Mouse (Mus musculus): Measurements from ENCODE around the gene Gm2310. TPM values are rescaled to one million over a fixed set of nuclear protein-coding genes. Genes with fewer than 3 reads are reported as not detected.
A peak's percentile ranks its signal among the peaks of the same experiment; 100 is the strongest.
"Not testable (repeated sequence)": the region's sequence is repeated elsewhere in the genome, so short reads cannot be mapped to it uniquely, and the experiment has no call there.

Gene Gm2310
- total RNA-seq (2014; fragmentation: Nextera tagmentation) (not detected in 2 replicates), total RNA-seq (2017) (not detected in 2 replicates)

DNA sequence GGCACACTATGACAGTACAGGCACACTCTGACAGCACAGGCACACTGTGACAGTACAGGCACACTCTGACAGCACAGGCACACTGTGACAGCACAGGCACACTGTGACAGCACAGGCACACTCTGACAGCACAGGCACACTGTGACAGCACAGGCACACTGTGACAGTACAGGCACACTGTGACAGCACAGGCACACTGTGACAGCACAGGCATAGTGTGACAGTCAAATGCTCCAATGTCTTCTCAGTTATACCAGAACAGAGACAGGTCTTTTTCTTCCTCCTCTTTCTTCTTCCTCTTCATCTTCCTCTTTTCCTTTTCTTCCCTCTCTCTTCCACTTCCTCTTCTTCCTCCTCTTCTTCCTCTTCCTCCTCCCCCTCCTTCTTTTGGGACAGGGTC, at the start of gene Gm2310:
Gene Gm2310 (minus strand): TSS at position 101 of the 400 bp plus-strand sequence.
- ATAC-seq (replicated peaks; ENCODE audit: poor library complexity, severe bottlenecking): not testable (repeated sequence)

DNA sequence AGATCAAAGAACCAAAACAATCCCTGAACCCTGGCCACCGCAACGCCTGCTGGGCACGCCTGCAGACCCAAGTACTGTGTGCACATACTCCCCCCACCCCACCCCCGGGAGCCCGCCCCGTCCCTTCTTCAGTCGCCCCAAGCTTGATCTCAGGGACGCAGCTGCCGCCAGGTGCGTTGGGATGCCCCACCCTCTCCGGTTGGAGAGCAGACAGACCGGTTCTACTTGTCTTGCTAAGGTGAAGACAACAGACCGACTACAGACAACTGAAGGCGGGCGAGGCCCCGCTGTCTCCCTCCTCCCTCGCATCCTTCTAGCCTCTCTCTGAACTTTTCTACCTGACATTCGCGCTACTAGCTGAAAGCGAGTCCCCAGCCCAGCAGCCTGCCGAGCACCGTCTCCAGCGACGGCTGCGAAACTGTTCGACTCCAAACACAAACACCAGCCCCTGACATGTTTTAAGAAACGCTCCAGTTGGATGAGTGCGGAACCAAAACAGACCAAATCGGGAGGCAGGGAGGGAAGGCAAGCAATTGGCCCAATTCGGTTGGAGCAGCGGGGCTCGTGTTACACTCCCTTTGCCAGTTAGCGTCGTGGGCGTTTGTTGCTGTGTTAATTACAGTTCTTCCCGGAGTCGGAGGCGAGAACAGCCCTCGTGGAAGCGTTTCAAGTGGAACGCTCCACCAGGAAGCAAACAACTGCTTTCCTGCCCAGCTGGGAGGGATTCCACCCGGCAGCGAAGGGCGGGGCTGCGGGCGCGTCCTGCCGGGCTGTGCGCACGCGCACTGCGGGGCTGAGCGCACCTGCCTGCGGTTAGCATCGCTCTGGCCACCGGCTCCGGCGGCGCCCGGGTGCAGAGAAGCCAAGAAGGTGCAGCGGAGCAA, 49.1 kb upstream of the Gm2310 start:
- ATAC-seq (replicated peaks; ENCODE audit: poor library complexity, severe bottlenecking): peak; percentile 68

DNA sequence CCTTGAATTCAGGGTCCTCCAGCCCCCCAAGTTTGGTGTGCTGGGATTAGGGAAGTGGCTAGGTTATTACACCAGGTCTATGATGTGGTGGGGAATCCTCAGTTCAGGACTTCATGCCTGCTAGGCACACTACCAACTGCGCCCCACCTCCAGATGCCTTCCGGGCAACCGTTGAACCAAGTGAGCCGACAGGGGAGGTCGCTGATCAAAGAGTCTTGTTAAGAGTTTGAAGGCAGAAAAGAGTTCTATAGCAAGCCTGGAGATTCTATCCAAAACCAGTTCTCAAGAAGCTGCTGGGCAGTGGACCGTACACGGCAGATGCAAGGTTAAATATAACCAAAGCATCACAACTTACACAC, 48.5 kb upstream of the Gm2310 start:
- ATAC-seq (replicated peaks; ENCODE audit: poor library complexity, severe bottlenecking): peak; percentile 64

DNA sequence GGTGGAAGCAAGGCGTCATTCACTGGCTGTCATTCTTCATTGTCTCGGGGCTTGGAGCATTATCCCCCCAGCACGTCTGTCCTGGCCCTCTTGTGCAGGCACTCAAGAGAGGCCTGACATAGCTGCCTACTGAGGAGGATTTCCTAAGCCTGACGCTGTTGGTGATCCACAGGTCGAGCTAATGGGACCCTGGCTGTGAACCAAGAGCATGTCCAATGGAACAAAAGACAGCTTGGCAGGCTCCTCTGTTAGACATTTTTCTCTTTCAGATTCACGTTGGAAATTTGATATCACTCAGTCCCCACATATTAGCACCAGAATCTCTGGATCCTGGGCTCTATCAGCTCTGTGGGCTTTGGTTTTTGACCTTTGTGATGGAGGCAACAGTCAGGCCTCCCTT, 45.7 kb upstream of the Gm2310 start:
- no peak for ATAC-seq (replicated peaks; ENCODE audit: poor library complexity, severe bottlenecking)

DNA sequence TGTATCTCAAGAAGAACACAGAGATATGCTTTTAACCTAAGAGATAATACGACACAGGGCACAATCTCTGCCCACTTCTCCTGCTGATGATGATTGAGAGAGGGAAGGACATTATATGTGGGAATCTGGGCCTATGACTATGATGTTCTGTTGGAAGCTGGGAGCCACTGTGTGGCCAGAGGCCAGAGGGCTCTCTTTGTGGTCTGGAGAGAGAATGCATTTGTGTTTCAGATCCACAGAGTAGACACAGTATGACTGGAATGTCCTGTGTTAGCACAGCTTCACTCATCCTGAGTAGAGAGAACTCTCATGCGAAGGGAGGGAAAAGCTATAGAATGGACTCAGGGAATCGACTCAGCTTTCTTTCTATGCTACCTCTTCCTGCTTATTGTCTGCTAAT, 44.6 kb upstream of the Gm2310 start:
- ATAC-seq (replicated peaks; ENCODE audit: poor library complexity, severe bottlenecking): no peak

DNA sequence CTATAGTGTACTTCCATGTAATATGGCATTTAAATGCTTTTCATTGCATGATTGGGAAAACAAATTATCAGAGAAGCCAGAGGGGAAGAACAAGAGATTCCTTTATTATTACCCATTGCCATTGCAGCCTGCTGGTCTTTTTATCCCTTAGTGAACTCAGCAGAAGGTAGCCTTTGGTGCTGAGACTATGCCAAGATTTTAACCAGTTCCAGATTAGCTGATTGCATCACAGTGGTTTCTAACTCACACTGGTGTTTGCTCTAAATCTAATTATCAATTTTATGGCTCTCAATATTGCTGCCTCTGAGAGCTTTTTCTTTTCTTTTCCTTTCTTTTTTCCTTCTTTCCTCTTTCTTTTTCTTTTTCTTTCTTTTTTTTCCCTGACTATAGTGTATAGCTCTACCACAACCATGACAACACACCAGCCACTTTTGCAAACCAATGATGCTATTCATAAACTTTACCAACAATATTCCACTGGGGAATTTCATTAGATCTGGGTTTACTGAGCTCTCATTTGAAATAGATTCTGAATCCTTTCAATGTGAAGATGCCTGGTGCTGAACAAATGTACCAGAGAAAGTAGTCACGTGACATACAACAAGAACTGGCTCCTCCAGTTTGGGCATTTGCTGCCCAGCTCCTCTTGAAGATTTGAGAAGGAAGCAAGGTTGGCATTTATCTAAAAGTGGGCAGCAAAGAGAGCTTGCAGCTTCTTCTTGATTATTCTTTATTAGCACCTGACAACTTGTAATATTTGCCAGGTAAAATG, 43.9 kb upstream of the Gm2310 start:
- no peak for ATAC-seq (replicated peaks; ENCODE audit: poor library complexity, severe bottlenecking)

DNA sequence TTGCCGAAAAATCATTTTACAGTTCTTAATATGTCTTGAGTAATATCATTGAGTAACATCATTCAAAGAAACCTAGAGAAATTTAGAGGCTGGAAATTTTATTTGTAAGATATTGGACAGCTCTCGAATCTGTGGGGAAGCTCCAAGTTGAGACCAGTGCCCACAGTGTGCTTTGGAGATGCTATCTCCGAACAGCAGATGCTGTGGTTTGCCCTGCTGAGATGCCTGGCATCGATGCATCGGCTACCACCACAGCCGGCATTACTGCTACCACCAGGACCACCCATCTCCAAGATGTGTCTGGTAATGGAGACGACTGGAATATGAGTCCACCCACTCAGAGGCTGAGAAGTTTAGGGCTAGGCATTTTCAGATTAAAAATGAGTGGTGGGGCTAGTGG, 43.0 kb upstream of the Gm2310 start:
- ATAC-seq (replicated peaks; ENCODE audit: poor library complexity, severe bottlenecking): peak; percentile 44; the same call in 1 of the 2 replicates

DNA sequence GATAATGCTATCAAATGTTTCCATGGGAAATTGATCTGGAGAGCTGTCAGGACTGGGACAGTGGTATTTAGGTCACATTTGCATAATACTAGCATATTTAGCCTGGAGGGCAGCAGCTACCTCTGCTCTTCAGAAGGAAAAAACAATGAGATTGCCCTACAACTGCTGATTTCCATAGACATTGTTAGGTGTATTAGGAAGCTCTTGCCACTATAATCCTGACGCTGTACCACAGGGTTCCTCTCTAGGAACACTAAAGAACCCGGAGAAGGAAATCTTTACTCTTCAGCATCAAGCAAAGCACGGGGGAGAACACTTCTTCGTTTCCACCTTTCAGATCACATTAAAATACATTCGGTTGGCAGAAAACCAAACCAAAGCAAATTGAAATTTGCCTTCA, 11.4 kb upstream of the Gm2310 start:
- ATAC-seq (replicated peaks; ENCODE audit: poor library complexity, severe bottlenecking): no peak

DNA sequence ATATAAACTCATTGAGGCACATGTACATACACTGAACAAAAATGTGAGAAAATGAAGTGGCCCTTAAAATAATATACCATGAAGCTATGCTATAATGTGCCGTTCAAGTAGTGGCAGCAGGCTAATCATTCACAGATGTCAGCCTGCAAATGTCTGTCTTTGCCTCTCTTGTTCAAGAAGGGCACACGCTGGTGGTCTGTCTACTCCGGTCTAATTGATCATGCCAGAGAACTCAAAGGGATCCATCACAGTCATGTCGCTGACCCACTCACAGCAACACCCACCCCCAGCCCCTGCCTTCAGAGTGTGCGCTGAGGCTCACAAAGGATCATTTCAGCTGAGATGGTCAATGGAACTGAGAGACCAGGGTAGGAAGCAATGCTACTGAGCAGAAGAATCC, 6.8 kb downstream of the Gm2310 start:
- ATAC-seq (replicated peaks; ENCODE audit: poor library complexity, severe bottlenecking): no peak

DNA sequence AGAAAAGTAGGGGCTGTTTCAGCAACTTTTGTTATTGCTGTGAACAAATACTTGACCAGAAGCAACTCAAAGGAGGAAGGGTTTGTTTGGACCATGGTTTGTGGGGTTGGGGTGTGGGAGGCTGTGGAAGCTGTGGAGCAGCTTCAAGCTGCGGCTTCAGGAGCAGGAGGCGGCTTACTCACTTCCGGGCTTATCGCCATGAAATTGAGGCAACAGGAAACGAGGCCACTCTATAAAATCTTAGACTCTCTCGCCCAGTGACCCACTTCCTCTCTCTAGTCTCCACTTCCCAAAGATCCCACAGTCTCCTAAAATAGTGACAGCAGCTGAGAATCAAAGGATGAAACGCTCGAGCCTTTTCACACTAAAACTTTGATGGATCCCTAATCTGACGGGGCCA, 7.9 kb downstream of the Gm2310 start:
- ATAC-seq (replicated peaks; ENCODE audit: poor library complexity, severe bottlenecking): peak; percentile 99

DNA sequence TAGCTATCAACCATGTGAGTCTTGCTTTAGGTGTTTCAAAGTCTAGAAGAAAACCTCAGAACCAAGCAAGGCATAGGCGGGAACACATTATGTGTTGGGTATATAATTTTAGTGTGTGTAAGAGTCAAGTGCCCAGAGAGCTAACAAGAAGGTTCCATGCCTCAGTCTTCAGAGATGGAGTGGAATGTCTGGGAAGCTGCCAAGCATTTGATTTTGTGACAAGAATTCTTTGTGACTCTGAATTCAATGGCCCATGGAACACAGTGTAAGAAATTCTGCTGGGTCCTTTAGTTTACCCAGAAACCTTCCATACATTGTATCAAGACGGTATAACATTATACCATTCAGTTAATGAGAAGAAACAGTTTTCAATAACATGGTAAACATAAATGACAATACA, 17.3 kb downstream of the Gm2310 start:
- ATAC-seq (replicated peaks; ENCODE audit: poor library complexity, severe bottlenecking): no peak

DNA sequence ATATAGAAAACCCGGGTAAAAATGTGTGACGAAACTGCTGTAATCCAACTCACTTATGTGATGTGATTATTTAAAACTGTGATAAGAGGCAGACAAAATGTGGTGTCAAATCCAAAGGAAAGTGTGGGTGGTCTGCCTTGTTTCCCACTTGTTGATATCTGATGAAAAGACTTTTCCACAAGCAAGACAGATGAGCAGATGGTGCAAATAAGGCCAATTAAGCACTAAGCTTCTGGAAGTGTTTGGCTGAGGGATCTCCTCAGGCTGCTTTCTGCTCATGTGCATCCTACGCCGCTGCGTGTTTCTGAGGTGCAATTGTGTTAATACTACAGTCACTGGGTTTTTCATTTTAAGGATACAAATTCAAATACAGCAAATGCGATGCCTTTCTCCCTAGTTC, 34.5 kb downstream of the Gm2310 start:
- ATAC-seq (replicated peaks; ENCODE audit: poor library complexity, severe bottlenecking): no peak

DNA sequence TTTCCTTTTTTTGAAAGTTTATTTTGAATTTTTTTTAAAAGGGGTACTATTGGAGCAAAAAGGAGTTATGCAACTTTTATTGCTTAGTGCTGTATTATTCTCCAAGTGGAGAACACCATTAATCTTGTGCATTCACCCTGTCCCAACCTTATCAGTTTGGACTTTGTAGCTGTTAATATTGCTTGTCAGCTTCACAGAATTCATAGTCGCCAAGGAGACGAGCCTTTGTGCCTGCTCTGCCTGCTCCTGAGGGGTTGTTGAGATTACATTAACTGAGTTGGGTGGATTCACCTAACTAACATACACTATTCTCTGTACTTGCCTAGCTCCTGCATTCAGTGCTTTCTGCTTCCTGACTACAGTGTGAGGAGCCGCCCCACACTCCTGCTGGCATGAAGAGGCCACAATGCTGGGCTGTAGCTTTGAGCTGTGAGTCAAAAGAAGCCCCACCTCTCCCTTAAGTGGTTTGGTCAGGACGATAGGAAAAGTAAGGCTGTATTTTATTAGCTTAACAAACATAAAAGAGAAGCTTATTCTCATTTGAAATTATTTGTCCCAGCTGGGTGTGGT, 50.7 kb downstream of the Gm2310 start:
- no peak for ATAC-seq (replicated peaks; ENCODE audit: poor library complexity, severe bottlenecking)

Other genes with a start within 250 kb of the Gm2310 start
- 55.1 and 55.8 TPM in 2 replicates for gene Nipbl, start 75.5 kb downstream of the Gm2310 start, total RNA-seq (2014; fragmentation: Nextera tagmentation)
- gene Nipbl, start 75.5 kb downstream of the Gm2310 start, total RNA-seq (2017): 46.2 and 52.3 TPM in 2 replicates
- gene Slc1a3, start 190.8 kb upstream of the Gm2310 start, total RNA-seq (2014; fragmentation: Nextera tagmentation): not detected in 2 replicates
- gene Slc1a3, start 190.8 kb upstream of the Gm2310 start, total RNA-seq (2017): 1.5 TPM in 1 of 2 replicates, not detected in the other